Mouse (Mus musculus) lung, postnatal 25 days (tissue): ENCODE measurements around the gene Timm17b.
A peak's percentile ranks its signal among the peaks of the same experiment; 100 is the strongest.

Source experiments
- DNase-seq: peaks from one replicate; pipeline ENCODE4 v3.0.0; 2022; ENCODE audit warnings: low spot score

Timm17b gene

DNA sequence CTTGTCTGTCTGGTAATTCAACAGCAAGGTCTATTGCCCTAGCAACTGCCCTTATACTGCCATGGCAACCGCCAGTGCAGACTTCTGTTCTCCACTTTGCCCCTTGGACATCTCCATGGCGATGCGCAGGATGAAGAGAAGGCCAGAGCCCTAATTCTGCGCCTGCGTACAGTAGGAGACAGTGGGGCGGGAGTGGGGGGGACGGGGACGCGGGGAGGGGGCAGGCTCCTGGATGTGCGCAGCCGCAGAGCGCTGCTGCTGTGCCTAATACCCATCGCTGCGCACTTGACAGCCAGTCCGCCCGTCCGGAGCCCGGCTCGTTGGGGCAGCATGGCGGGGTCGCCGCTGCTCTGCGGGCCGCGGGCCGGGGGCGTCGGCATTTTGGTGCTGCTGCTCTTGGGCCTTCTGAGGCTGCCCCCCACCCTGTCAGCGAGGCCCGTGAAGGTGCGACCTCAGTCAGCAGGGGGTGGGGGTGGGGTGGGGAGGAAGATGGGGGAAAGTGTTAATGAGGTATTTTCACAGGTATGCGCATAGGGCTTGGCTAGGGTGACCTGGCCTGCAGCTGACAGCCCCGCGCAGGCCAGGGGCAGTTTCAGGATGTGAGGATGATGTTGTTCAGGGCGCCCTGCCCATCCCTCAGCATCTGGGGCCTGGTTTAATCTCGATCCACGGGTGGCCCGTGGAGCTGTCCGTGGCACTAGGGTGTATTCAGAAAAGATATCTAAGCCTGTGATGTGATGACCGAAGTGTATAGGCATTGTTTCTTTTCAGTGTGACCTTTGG lies 20.6 kb downstream of the Timm17b start, which contains the start of gene Pcsk1n:
TSS of gene Pcsk1n (plus strand) at position 222 of the 783 bp plus-strand sequence.
- DNase-seq: no peak

DNA sequence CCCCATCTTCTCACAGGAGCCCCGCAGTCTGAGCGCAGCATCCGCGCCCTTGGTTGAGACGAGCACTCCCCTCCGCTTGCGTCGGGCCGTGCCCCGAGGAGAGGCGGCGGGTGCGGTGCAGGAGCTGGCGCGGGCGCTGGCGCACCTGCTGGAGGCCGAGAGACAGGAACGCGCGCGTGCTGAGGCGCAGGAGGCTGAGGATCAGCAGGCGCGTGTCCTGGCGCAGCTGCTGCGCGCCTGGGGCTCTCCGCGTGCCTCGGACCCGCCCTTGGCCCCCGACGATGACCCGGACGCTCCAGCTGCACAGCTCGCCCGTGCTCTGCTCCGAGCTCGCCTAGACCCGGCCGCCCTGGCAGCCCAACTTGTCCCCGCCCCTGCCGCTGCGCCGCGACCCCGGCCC lies 22.9 kb downstream of the Timm17b start:
- no peak for DNase-seq

DNA sequence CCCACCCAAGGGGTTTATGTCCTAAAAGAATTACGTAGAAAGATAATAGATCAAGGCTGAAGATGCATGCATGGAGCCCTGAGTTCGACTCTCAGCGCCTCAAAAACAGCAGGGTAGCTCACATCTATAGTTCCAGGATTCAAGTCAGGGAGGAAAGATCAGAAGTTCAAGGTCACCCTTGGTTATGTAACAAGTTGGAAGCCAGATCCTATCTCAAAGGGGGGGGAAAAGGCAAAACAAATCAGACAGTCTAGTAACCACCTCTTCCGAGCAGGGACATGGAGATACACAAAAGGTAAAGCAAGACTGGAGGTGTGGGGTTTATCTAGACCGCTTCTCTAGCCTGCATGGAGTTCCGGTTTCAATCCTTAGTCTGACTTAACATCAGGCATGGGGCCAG lies 27.1 kb downstream of the Timm17b start:
- no peak for DNase-seq

DNA sequence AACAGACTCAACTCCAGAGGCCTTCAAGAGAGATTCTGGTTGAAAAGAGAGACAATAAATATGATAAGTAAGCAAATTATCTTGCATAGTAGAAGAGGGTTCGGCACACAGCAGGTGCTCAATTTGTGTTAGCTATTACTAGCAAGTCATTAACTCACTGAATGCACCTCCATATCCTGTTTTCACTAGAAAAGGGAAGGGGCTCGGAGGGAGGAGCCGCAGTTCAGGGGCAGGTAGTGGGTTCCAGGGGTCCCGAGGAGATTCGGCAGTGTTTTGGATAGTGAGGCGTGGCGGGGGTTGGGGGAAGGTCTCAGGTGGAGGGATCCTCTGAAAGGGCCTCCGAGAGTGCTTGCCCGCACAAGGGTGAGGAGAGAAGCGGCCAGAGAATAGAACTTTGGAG lies 28.0 kb downstream of the Timm17b start:
- no peak for DNase-seq

DNA sequence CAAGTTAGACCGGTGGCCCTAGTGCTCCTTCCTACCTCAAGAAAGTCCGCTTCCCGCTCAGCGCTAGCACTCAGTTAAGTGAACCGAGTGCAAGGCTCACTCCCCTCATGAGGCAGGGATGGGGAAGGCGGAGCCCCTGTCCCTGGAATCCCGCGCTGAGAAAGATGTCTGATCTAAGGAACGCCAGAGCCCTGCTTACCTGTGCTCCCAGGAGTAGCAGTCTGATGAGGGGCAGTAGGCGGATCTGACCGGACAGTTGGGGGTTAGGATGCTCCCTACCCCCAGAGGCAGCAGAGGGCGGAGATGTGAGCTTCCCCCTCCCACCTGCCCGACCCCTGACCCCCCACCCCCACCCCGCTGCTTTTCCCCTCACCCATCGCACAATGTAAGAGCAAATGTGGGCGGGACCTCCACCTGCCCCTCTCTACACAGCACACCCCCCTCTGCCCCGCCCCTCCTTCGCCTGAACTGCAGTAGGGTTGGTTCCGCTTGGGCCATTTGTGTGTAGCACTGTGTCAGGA lies 29.2 kb downstream of the Timm17b start, which contains the start of gene Eras:
TSS of gene Eras (minus strand) at position 338 of the 521 bp plus-strand sequence.
- DNase-seq: no peak

DNA sequence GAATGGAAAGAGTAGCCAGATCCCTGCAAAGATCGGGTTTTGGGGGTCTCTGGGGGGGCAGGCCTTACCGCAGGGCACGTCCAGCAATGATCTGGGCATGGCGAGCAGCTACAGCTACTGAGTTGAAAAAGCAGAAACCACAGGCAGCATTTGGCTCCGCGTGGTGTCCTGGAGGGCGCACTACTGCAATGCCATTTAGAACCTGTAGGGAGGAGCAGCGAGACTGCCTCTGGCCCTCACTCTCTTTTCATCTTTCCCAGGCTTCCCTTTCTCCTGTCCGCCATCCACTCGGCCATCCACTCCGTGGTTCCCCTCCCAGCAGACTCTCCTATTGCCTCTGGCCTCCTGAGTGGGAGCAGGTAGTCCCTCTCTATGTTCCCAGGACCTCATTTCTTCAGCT lies 37.7 kb downstream of the Timm17b start:
- no peak for DNase-seq

DNA sequence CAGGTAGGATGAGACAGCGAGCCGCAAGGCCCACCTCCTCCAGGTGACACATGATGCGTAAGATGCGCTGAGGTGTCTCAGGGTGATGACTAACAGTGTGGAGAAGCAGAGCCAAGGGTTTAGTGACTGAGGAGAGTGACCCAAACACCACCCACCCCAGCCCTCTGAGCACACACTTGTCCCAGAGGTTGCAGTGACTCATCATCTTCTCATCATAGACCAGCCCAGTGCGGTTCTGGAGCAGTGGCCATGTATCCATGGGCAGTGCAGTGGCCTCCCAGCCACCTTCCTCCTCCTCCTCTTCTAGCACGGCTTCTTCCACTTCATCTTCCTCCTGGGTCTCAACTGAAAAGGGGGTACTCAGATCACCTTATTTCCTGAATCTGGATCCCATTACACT lies 38.5 kb downstream of the Timm17b start:
- no peak for DNase-seq

DNA sequence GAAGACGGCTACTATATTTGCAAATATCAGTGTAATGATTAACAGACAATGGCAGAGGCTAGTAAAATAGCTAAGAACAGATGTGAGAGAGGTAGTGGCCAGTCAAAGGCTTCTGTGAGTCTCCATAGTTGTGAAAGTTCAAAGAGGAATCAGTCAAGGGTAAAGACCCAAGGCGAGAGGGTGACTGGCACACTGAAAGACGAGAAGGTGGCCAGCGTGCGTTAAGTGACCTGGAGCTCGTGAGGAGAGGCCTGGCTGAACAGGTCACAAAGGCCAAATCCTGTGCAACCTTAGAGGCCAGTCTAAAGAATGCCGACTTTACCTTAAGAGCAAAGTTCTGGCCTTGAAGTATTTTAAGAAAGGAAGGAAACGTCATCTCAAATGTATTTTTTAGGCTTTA lies 46.5 kb downstream of the Timm17b start:
- DNase-seq: no peak

DNA sequence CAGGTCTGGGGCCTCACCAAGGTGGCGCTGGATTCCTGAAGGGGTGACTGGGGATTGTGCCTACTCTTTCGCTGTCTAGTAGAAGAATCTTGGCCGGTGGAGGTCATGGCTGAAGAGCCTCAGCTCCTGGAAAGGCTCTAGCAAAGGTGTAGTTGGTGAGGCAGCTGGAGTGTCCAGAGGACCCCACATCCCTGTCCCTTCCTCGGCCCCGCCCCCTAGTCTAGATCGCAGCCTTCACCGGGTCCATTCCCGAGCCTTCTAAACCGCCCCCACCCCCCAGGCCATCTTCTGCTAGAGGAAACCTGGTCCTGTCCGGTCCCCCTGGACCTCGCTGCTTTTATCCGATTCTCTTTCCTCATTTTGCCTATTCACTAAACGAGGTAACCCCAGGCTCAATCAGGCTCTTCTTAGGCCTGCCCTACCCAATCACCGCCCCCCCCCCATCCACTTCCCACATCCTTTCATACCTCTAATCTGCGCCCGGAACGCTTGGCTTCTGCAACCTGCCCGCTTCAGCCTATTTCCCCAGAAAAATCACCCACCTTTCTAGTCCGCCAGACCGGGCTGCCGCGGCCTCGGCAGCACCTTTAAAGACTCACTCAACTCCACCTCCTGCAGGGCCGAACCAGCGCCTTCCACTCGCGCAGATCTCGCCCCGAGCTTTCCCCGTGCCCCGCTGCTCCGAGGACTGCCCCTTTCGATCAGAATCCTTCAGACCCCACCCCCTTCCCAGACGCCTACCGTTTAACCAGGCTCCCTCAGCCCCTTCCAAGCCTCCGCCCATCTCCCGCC lies 48.1 kb downstream of the Timm17b start, which contains the start of gene Hdac6:
TSS of gene Hdac6 (minus strand) at position 782 of the 792 bp plus-strand sequence.
- no peak for DNase-seq

DNA sequence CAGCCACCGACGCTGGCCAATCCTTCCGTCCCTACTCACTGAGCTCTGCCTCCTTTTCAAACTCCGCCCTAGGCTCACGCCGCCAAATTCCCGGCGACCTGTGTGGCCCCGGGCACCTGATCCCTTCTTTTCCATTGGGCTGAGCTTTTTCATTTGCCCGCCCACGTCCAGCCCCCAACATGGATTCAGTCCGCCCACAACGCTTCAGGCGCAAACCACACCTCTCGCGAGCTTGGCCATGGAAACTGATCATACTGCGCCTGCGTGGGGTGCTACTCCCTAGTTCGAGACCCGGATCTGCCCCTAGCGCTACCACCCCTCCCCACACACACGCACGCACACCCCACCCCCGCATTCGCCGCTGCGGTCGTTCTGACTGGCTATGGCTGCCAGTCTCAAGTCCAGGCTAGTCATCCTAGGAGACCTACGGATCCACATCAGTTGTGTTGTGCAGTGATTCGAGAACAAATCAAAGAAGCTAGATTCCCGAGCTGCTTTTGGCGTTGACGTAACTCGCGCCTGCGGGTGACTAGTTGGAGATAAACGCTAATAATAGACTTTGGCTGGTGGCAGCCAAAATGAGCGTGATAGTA lies 48.8 kb downstream of the Timm17b start:
- peak; percentile 96 for DNase-seq

DNA sequence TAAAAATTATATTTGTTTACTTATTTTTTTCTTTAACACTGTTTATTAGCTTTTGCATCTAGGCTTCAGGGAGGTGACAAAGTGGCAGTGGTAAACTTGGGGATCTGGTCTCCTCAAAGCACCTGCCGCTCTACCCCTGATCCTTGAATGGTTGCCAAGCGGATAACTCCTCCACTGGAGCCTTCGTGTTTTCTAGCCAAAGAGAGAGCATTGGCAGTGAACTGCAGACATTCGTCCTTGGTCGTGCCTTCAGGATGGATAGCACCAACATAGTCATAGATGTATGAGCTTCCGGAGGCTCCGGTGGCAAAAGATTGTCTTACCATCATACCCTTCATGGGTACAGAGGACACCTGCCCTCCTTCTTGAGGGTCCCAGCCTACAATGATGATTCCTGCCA lies 50.9 kb downstream of the Timm17b start:
- no peak for DNase-seq
